Mouse (Mus musculus): ENCODE measurements around the gene Arhgap15.

DNA sequence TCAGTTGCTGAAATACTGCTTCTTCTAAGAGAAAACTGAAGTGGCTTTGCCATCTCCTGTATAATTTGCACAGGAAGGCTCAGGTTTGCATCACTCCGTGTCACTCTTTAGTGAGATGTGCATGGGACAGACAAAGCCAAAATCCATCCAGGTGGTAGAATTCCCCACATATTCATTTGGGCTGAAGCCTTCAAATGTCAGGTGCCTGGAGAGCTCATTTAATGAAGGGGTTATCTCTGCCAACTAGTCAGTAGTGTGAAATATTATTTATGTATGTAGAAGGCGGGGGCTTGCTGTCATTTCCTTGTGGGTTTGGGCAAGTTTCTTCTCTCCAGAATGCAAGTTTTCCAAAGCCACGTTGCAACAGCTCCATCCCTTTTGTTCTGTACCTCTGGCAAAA lies 268.1 kb downstream of the Arhgap15 start:
- TF ChIP-seq POLR2A (IDR thresholded peaks at IDR 0.05; ENCODE audit: insufficient read depth, low read depth, low read length) (no peak), CTCF (IDR thresholded peaks at IDR 0.05) (no peak), EP300 (IDR thresholded peaks at IDR 0.05; ENCODE audit: insufficient read depth, low read depth, low read length) (no peak)

Measured in heart, adult 2 months (tissue).